Mouse (Mus musculus) spleen, embryonic (tissue): ENCODE measurements around the gene Etl4.

Source experiments
- CTCF ChIA-PET: fragments of 350-600 bp; sonication (Branson Sonifier 250); formaldehyde crosslinking; loops from one replicate; lab custom pipeline; 2022; lab: Charles Lee

The Etl4 gene

DNA sequence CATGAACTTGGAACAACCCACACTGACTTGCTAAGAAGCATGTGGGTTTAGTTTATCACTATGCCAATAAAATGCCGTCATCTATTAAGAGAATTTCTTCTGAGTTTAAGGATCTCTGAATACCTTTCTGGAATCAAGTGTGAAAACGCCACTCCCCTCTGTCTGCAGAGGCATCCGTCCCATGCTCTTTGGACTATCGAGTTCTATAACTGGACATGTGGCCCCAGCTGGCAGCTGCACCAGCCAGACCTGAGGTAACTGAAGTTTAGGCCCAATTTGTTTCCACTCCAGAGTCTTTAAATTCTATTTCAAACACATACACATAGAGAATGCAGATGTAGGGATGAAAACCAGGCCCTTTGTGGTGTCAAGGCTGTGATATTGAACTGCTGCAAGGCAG lies 795.5 kb downstream of the Etl4 start:
- CTCF ChIA-PET = no interaction called here

DNA sequence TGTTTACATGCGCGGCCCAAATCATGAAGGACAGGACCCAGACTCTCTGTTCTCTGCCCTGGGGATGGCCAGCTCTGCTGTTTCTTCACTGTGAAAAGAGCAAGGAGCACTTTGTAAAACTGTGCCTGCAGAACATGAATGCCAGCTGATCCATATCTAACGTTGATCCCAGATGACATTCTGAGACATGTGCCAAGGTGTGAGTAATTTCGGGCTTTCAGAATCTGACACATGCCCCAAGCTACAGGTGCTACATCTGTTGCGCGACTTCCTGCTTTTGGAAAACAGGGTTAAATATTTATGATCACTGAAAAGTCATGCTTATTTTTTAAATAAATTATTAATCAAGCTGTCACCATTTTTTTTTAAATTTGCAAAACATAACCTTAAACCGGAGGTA lies 801.0 kb downstream of the Etl4 start:
- CTCF ChIA-PET = no interaction called here

DNA sequence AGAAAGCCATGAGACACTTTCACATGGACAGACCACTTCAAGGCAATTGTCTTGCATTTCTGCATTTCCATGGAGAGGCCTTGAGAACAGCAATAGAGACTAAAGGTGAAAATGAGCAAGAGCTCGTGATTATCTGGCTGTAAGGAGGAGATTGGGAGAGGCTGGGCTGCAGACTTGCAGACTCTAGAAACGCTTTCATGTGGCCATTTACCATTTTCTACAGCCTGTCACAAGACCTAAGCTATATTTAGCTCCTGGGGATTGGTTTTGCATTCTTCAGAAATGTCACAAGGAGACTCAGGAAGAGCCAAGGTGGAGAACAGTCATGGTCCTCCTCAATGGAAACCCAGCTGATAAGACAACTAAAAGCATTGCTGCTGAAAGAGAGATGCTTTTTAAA lies 801.4 kb downstream of the Etl4 start:
- CTCF ChIA-PET = no interaction called here

DNA sequence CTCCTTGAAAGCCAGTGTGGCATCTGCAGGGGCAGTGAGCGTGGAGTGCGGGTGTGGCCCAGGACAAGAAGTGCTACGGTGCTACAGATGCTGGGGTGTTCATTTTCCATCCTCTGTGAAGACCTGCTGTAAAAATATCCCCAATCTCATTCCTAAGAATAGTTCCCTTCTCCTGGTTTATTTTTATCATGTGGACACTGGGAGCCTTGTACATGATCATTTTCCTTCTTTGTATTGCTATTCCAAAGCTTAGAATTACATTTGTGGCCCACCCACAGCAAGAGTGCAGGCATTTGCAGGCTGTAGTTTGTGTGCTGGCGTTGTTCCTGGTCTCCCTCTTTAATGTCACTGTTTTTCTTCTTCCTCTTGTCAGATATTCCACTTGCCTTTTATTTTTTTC lies 809.5 kb downstream of the Etl4 start:
- CTCF ChIA-PET = no interaction called here

DNA sequence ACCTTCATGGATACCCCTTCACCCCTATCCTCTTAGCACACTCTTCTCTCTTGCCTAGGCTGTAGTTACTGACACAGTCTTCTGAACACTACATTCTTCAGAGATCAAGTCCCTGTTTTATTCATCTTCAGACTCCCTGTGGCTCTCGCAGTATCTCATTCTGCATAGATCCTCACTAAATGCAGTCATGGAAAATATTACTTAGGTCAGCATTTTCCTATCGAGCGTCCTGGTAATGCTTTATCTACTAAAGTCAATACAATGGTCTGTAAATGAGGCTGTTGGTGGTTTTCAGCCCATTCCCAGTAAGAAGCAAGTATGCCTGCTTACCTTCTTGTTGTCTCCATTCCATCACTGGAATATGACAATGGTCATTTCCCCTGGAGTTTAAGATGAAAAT lies 811.5 kb downstream of the Etl4 start:
- CTCF ChIA-PET = no interaction called here

DNA sequence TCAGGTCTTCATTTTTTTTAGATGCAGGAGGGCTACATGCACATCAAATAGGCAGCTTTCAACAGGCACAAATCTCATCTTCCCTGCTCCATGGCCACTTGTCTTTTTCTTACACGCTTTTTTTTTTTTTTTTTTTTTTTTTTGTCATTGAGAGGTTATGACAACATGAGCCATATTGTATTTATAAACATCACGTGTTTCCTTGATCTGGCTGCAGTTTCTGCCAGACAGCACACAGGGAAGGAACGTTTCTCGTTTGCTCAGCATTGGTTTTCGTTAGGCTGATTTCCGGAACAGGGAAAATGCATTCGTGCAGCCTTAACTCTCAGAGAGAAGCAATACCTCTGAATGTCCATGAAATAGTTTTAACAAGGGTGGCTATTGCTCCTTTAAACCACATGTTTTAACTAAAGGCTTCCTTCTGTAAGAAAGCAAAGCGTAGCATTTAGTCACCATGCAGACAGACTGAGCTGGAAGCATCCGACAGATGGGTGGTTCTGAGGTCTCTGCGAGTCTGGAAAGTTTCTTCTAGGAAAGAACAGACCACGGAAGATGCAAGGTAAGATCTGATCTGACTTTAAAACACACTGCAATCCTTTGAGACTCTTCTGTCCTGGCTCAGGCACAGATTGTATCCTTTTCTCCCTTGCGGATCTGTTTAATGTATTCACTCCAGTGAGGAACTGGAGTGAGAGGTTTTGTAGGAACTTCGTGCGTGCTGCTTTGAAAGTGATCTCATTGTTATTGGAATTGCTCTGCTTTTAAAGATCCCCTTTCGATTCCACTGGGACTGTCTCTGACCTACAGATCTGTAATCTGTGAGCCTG lies 812.8 kb downstream of the Etl4 start:
- CTCF ChIA-PET = interaction anchor here (0.6 kb wide), 1 partner anchor 23 kb away, joined by 3 read pairs; no protein-coding TSS in a partner anchor

DNA sequence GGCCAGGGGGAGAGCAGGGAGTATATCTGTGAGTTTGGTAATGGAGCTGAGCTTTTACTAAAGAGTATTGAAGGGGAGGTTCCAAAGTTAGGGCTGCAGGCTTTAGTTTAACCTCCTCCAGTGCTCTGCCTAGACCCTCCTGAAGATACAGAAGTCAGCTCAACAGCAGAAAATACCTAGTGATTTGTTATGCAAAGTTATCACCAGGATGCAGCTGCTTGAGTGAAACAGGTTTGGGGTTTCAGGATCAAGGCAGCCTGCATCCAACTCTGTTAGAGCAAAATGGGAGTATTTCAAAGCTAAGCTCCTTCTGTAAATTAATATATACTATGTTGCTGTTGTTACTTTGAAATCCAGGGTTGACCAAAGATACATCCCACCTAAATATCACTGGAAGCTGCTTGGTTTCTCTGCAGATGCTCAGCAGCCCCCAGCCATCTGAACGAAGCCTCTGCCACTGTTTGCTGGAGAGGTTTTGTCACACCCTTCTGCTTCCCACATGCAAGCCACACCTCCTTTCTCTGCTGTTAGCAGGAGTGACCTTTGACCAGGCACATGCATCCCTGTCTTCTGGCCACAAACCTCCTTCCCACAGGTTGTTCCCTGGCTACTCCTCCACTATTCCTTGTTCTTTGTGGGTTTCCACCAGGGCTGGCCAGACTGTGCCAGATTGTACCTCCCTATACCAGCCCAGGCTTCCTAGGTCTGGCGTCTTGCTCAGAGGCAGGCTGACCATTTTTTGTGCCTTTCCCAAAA lies 814.6 kb downstream of the Etl4 start:
- CTCF ChIA-PET = no interaction called here

DNA sequence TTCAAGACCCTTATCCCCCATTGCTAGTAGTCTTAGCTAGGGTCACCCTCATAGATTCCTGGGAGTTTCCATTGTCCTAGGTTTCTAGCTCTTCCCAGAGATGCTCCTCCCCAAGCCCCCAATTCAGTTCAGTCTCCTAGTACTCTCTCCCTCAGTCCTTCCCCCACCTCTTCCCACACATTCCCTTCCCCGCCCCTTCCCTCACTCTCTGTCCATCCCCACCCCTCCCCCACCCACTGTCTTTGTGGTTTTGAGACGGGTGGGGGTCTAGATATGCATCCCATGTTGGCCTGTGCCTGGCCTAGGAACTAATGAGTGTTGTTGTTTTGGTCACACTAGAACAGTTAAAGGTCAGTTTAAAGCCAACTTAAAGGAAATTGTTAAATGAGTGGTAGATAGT lies 817.4 kb downstream of the Etl4 start:
- CTCF ChIA-PET = no interaction called here

DNA sequence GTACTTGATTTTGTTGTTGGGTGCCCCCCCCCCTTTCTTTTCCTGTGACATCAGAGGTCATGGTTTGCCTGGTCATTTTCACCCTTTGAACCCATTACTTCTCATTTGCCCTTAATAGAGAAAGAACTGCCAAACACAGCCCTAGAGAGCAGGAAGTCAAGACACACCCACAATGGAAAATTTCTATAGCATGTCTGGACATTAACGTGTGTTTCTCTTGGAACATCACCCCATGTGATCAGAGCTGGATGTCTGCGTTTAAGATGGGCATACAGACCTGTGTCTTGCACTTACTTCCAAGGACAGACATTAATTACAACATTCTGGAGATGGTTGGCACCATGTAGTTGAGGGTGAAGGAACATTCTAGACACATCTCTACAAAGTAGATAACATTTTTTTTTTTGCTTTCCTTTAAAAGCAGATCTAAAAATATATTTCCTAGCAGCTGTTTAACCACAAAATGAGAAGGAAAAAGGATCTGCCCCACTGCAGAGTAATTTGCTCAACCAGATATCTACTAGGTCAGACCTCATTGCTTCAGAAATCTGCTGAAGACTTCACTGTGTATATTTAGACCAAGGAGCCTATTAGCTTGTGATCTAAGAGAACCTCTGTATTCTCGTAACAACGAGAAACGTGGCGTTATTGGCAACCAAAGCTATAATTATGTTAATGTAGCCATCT lies 818.3 kb downstream of the Etl4 start:
- CTCF ChIA-PET = no interaction called here

DNA sequence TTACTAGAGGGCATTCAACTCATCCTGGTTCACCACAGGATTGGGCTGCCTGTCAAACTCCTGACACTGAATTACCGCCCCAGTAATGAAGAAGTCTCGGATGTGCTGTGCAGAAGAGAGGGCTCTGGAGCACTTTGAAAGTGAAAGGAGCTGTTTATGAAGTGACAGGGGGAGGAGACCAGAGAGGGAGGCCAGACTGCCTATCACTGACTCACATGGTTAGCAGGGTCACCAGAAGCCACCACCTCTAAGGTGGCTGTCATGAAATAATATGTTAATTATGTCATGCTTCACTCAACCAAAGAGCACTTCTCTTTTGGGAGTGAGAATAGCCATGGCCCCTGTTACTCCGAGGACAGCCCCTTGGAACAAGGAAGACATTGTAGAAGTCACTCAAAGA lies 825.9 kb downstream of the Etl4 start:
- CTCF ChIA-PET = no interaction called here

DNA sequence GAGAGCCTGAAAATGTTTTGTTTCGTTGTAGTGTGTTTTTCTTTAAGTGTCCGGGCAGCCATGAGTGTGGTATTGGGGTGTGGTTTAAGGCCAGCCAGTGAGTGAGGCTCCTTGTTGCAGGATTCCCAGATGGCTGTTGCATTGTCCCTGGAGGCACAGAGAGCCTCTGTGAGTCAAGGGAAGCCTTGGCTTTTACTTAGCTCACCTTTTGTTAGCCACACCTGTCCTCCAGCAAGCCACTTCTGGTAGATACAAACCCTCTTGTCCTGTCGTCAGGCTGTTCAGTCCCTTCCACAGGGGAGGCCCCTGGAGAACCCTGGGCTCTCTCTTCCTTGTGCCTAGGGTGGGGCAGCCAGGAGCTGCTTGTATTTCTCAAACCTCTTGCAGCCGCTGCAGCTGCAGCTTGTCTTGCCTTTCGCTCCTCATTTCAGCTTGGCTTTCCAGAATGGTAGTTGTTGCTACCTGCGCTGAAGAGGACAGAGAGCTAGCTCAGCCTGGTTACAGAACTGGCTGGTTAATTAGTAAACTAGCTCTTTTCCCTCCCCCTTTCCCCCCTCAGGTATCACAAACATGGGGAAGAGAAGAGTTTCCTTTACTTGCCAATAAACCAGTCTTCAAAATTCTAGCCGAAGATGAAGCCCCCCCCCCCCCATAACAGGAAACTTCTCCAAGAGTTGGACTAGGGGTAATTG lies 826.9 kb downstream of the Etl4 start:
- CTCF ChIA-PET = no interaction called here

DNA sequence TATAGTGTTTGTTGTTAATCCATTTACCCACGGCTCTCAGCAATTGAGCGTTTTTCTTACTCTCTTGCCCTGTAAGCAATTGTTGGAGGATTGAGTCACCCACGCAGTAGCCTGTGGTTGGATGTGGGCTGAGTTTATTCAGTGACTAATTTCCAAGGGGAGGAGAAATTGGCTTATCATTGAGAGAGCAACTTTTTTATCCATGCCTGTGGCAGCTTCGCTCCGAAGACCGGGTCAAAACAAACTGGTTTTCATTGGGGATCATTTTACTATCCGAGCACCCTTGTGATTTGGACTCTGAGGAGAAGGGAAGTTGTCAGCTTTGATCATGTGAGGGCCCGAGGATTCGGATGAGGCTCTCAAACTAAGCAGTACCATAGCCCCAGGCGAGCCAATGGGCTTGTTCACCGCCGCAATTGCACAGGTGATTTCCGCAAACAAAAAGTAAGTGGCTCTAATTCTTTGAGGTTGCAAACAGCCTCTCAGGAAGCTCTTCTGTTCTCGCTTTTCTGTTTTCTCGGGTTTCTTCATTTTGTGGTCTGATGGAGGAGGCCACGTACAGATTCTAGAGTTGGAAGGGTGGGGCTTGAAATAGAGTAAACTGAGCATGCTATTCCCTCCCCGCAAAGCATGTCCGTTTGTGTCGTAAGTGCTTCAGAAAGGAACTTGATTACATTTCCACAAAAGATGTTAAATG lies 827.7 kb downstream of the Etl4 start:
- CTCF ChIA-PET = no interaction called here

DNA sequence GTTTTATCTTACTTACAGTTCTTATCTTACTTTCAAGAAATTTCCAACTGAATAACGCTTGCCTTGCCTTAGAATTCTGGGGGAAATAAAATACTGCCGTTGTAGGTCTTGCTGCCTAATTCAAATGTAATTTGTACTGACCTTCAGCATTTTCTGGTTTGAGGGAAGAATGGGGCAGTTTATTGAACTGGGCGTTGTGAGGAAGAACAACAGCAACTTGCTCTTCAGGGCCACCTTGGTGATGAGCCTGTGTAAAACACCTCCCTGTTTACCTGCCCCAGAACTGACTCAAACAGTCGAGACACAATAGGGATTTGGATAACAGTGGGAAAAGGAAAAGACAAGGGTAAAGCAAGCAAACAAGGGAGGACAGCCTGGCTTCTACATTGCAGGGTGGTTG lies 828.3 kb downstream of the Etl4 start:
- CTCF ChIA-PET = no interaction called here

DNA sequence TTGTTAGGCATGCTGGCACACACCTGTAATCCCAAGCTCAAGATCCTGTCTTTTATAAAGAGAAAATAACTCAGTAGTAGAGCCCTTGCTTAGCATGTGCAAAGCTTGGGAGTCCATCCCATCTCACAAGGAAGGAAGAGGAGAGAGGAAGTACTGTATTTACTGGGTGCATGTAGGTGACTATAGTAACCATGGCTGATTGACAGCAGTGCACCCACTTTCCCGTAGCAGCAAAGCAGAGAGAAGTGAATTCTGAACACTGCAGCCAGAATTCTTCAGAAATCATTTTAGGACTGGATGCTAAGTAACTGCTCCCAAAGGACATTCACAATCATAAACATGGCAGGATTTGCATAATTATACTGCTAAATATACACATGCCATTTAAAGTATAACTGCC lies 838.1 kb downstream of the Etl4 start:
- CTCF ChIA-PET = no interaction called here

DNA sequence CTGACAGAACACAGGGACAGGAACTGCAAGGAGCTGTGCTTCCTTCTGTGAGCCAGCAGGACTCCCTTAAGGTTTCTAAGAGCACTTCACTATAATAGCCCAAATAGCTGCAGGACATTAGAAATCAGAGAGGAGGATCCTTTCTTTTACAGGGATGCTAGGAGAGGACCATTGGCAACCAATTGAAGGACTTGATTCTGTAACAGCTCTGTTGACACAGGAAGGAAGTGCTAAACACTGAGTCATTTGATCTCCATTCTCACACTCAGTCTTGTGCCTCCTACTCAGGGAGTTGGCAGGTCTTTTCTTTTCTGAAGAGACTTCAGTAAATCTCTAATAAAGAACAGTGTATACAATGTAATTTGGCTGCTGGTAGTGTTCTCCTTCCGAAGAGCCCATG lies 838.9 kb downstream of the Etl4 start:
- CTCF ChIA-PET = no interaction called here

DNA sequence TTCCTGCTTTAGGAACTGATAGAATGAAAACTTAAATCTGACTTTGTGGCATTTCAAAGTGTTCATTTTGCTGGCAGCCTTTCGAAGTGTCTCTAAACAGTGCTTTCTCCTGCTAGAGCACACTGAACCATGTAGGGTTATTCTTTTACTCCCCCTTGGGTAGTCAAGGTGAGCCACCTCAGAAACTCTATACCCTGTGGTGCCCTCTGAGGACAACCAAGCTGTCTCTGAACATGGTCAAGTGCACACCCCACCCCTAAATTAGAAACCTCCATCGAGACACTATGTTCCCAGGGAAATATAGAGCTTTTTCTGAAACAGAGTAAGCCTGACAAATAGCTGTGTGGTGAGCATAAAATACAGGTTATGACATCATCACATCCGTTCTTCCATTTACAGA lies 840.1 kb downstream of the Etl4 start:
- CTCF ChIA-PET = no interaction called here

DNA sequence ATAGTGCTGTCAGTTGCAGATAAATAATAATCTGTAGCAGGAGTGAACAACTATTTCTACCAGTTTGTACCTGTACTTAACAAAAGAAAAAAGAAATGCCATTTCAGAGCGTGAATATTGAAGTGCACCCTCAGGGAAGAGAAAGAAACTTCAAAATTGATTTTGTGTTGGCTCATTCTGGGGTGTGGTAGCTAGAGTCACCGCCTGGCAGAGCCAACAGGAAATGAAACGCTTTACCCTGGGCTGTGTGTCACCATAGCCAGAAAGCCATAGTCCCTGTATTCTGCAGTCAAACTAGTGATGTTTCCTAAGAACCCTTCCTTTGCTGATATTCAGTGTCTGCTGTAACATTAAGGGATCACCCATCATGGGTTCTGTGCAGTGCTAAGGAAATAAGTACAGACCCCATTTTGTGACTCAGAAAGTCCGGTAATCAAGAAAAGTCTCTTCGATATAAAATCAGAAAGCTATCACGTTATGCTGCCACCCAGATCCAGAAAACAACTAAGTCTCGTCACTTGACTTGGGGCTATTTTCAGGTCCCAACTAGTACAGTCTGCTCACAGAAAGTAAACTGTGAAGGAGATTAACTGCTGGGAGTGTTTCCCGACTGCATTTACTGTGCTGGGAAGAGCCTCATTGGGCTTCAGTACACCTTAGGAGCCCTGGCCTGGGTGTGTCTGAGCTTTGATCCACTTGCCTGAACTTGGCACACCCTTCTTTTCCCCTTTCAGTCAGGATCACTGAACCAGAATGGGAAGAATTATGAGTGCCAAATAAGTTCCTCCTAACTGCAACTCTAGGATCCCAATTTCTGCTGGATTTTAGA lies 843.9 kb downstream of the Etl4 start:
- CTCF ChIA-PET = no interaction called here

DNA sequence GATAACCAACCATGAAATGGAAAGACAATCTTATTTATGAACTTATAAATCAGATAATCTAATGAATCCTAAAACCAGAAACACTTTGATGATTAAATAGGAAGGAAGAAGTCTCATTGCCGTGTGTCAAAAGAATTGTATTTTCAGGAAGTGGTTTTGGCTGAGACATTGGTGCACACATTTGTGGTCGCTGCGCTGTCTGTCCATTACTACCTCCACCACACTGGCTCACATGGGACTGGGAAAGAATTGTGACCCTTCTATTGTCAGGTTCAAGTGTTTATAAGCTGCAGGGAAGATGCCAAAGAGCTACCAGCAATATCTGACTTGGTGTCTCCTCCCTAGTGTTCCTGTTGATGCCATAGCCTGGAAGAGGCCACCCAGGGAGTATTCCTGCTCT lies 847.4 kb downstream of the Etl4 start:
- CTCF ChIA-PET = no interaction called here

DNA sequence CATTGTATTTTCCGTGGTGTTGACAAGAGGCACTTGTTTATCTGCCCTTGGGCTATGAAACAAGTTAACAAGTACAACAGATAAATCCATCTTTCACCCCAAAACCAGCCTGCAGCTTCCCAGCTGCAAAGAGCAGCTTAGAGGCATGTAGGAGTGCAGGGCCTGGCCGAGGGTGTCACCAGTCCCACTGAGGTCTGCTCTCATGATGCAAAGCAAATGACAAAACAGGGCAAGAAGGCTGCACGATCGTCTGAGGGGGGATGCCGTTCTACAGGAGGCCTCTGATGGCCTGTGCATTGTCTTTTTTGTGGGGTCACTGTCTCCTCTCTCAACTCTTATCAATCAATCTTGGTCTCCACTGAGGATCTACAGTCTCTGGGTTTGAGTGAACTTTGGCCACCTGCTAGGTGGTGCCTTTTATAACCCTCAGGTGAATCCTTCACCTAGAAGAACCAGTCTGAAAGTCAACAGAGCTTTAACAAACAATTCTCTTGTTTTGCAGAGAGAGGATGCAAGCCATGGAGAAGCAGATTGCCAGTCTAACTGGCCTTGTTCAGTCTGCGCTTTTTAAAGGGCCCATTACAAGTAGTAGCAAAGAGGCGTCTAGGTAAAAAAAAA lies 849.6 kb downstream of the Etl4 start:
- CTCF ChIA-PET = interaction anchor here (0.6 kb wide), 1 partner anchor 1170 kb away, joined by 7 read pairs; no protein-coding TSS in a partner anchor

DNA sequence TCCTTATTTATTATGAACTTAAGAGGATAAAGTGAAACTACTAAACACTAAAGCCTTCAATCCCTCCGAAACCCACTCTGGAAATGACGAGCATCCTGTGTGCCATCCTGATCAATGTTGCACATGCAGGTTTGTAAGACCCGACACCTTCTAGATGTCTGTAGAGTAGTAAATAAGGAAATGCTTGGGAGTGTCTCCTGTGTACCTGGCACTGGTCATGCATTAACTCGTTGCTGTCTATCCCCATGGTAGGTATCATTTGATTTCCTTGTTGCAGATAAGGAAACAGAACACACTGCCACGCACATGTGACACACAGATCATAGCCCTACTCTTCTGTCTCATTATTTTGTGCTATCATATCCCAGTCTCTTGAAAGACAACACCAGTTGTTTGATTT lies 851.7 kb downstream of the Etl4 start:
- CTCF ChIA-PET = no interaction called here
